Mouse (Mus musculus) heart, postnatal 0 days (tissue): Measurements from ENCODE around the gene Upb1.

Experiments used
- CTCF ChIP-seq: IDR thresholded peaks from 2 replicates; pipeline ENCODE4 v1.5.1; 2016; ENCODE audit warnings: antibody characterized with exemption, control low read depth, low read depth
- EP300 ChIP-seq: IDR thresholded peaks from 2 replicates; pipeline ENCODE4 v1.6.1; 2016; ENCODE audit warnings: antibody characterized with exemption, low read depth

- TF ChIP-seq EP300, result peak; percentile 69
- no peak for TF ChIP-seq CTCF
Observed at GRCm38 (mm10) chr10:75451036-75451786, 50.3 kb downstream of the Upb1 start.
